ENCODE assay signal across 8 mouse cellular contexts in the genomic region with DNA sequence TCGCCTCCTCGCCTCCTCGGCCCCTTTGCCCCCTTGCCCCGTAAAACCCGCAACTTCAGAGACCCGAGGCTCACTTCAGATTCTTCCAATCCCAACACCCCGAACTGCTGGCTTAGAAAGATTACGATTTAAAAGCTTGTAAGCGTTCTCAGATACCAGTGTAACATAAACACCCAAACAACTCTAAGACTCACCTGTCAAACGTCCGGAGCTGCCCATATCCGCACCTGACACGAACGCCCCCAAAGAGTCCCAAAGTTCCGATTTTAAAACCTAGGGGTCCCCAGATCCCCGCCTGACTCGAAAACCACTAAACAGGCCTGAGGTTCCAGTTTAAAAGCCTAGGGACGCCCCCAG. TPM values are rescaled to one million over a fixed set of nuclear protein-coding genes. Genes with fewer than 3 reads are reported as not detected.
A peak's percentile ranks its signal among the peaks of the same experiment; 100 is the strongest.
DNase-seq lines count a peak whose midpoint lies in the region; TF ChIP-seq lines count a peak whose summit lies in the region.

No protein-coding gene starts in this region.

- under 1% methylated on average over 18 of the region's 18 CpGs for WGBS in limb, embryonic 10.5 days
- 1% methylated on average over 18 of the region's 18 CpGs for WGBS in olfactory bulb, adult 2 months

- TF ChIP-seq CTCF in olfactory bulb, adult 2 months (IDR thresholded peaks at IDR 0.05; ENCODE audit: insufficient read depth, low read depth, low read length) = no peak

- no peaks in the 10 kb centered on the region for H3K9me3 ChIP-seq in limb, embryonic 10.5 days (replicated peaks)

- no peaks in the 10 kb centered on the region for H3K27me3 ChIP-seq in limb, embryonic 10.5 days (ENCODE audit: low read depth, poor library complexity, severe bottlenecking)

- peak overlapping the region; percentile 88 for H3K4me3 ChIP-seq in limb, embryonic 10.5 days
- peak overlapping the region; percentile 91 for H3K4me3 ChIP-seq in olfactory bulb, adult 2 months (ENCODE audit: insufficient read depth, low read depth, low read length)

- H3K27ac ChIP-seq in limb, embryonic 10.5 days = peak overlapping the region; percentile 92; the same call in 1 of the 2 replicates
- H3K27ac ChIP-seq in olfactory bulb, adult 2 months (ENCODE audit: insufficient read depth, low read depth, low read length) = no peak overlapping the region

- TF ChIP-seq POLR2A in olfactory bulb, adult 2 months (IDR thresholded peaks at IDR 0.05; ENCODE audit: insufficient read depth, low read depth, low read length) = peak; percentile 24; the same call in 1 of the 2 replicates

- peaks cover 24% of the 10 kb centered on the region for H3K4me1 ChIP-seq in limb, embryonic 10.5 days
- H3K4me1 ChIP-seq in olfactory bulb, adult 2 months (ENCODE audit: control insufficient read depth, insufficient read depth, low read length) = peaks cover 12% of the 10 kb centered on the region; the same call in 1 of the 2 replicates

- DNase-seq in cerebellum, adult 11-12 months = peak; percentile 53
- no peak for DNase-seq in cerebellum, adult 9-10 months
- DNase-seq in right cerebral cortex, postnatal 4 days = peak; percentile 7
- DNase-seq in right cerebral cortex, postnatal 14 days = no peak
- no peak for DNase-seq in limb, embryonic 10.5 days (ENCODE audit: low spot score)
- no peak for DNase-seq in right cerebral cortex, postnatal 36 days (ENCODE audit: low spot score in 2 of 2)
- DNase-seq in c-Kit-positive CD71-positive TER-119-positive erythroid progenitor cells, embryonic 14.5 days (ENCODE audit: low spot score) = no peak

- H3K36me3 ChIP-seq in limb, embryonic 10.5 days = peaks cover 13% of the 10 kb centered on the region; the same call in 1 of the 2 replicates

RNA-seq across cellular contexts. Expression of gene Insr, which starts 0.3 kb away (rescaled TPM):
- polyA plus RNA-seq in limb, embryonic 10.5 days (2016; fragmentation: Nextera tagmentation; extraction: Ambion mirVana) = 27.5 and 32.6 TPM in 2 replicates
- 62.6 and 277 TPM in 2 replicates for polyA plus RNA-seq in olfactory bulb, adult 2 months (2012; ENCODE audit: insufficient read depth, insufficient read length, low replicate concordance, missing spikeins)

Comparison
In these comparisons a context has a peak if more than half of its experiments do, and no peak if none do; other contexts are left out.
1. DNase-seq: peak in cerebellum, adult 11-12 months (single experiment) and right cerebral cortex, postnatal 4 days (single experiment); none in cerebellum, adult 9-10 months (single experiment), right cerebral cortex, postnatal 14 days (single experiment), limb, embryonic 10.5 days (single experiment), right cerebral cortex, postnatal 36 days (0 of 2) and c-Kit-positive CD71-positive TER-119-positive erythroid progenitor cells, embryonic 14.5 days (single experiment).